Mouse (Mus musculus) frontal cortex, adult (tissue): ENCODE measurements at regions not wholly inside any gene's neighbourhood (a gene's known extent, or its start where the extent isn't known, plus 50 kb on each side); places are given as distances from the start of the nearest gene placed in this dataset.

Experiments
- ATAC-seq: cut with Nextera tagmentation; 2 replicates; pipeline ENCODE4 v1.9.2; 2017; ENCODE audit warnings: mild to moderate bottlenecking, moderate library complexity, mixed read lengths; ENCODE audit not compliant: low TSS enrichment

DNA sequence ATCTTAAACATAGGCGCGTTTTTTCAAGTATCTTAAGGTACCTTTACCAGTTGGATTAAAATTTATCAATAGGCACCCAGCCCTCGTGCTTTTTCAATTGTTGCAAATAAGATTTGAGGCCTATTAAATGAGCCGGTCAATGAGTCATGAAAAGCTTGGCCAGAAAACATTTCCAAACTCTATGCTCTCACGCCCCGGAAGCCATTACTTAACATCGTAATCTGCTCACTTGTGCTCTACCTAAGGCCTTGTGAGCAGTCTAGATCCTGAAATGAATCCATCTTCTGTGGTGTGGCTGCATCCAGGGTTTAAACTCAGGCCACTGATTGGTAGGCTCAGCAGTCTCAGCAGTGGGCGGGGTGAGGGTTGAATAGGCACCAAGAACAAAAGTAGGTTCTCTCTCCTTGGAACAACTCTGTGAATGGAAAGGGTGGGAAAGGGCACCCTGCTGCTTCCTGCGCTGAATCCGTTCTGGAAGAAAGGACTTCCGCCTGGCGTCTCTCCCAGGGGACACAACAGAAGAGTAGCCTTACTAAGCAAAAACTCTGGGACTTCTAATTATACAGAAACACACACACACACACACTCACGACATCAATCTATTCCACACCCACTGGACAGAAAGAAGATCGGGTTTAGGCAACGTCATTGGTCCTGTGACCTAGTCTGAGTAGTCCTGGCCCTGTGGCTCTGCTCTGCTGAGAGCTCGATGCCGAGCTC, 53.4 kb upstream of the Fmnl2 start:
- peak; percentile 70 for ATAC-seq

DNA sequence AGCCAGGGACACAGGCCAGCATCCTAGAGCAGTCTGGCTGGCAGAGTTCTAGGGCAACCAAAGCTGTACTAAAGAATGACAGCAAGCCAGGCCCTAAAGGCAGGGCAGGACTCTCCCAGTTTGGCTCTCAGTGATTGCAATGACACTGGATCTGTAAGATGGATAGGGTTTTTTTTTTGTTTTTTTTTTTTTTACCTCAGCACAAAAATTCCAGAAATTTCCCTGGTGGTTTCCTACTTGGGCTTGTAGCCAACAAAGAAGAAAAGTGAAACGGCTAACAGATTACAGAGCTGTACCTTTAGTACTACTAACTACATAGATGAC, 52.9 kb upstream of the Fmnl2 start:
- ATAC-seq, result no peak

DNA sequence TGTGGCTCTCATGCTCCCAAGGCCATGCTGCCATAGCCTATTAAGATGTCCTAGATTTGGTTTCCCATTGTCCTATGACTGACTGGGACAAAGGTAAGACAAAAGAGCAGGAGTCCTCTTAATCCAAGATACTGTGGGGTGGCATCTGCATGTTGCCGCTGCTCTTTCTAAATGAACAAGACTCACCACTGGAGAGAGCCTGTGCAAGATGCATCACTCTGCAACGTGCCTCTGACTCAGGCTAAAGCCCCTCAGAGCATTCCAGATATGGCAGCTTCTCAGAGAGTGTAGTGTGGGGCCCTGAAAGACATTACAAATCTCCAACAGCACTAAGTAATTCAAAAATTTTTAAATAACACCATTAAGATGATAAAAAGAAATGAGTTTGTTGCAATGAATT, 49.8 kb upstream of the Fmnl2 start:
- ATAC-seq, result no peak
